Mouse (Mus musculus): ENCODE results near the gene St6galnac3. TPM values are rescaled to one million over a fixed set of nuclear protein-coding genes. Genes with fewer than 3 reads are reported as not detected.

St6galnac3 gene
- total and polyA plus RNA-seq, 3 experiments = 0.08 to 1.1 (median 0.38) TPM

- Histone ChIP-seq H3K4me1 (ENCODE audit: control insufficient read depth in 1 of 2, insufficient read depth in 2 of 2) (peaks cover 8 to 21% of the 10 kb centered on the region in 2 experiments; a peak in 3 of 4 replicates), H3K27ac (ENCODE audit: insufficient read depth, low read depth) (no peak overlapping the region), H3K9ac (ENCODE audit: insufficient read depth, low read depth) (no peak overlapping the region), H3K9me3 (replicated peaks; ENCODE audit: low read length) (peaks cover 59% of the 10 kb centered on the region), H3K36me3 (replicated peaks in 1 of 2; ENCODE audit: control insufficient read depth in 1 of 2, insufficient read depth in 1 of 2, low read length in 1 of 2) (peaks cover 24 to 43% of the 10 kb centered on the region in 2 experiments), H3K4me3 (replicated peaks in 1 of 3; ENCODE audit: low read depth in 2 of 3, low read length in 2 of 3, poor library complexity in 1 of 3) (no peak overlapping the region), H3K27me3 (replicated peaks) (no peaks in the 10 kb centered on the region), H3K79me2 (replicated peaks; ENCODE audit: control insufficient read depth, extremely low read depth, insufficient read depth, poor library complexity, severe bottlenecking) (peaks cover 15% of the 10 kb centered on the region), H3K4me2 (ENCODE audit: insufficient read depth, low read depth, poor library complexity, severe bottlenecking) (no peak overlapping the region)
- dilution Hi-C loops (cut with MboI; ENCODE audit: extremely low pct_ligation_motif_present, extremely low pct_unique_long_range_greater_than_20kb, low sequenced_read_pairs) (no loop called here), in situ Hi-C loops (cut with MboI; ENCODE audit: low pct_ligation_motif_present, low pct_unique_long_range_greater_than_20kb, low sequenced_read_pairs) (no loop called here)
- TF ChIP-seq MAFK (IDR thresholded peaks at IDR 0.05; ENCODE audit: insufficient replicate concordance, low read length) = no peak
- TF ChIP-seq TBP (conservative IDR thresholded peaks at IDR 0.05; ENCODE audit: low read depth, low read length) = no peak
- no peak for TF ChIP-seq MAX (IDR thresholded peaks at IDR 0.05; ENCODE audit: low read length)
- no peak for TF ChIP-seq GABPA (IDR thresholded peaks at IDR 0.05; ENCODE audit: insufficient replicate concordance, low read depth, low read length)
- no peak for TF ChIP-seq CHD1 (IDR thresholded peaks at IDR 0.05; ENCODE audit: low read depth, low read length)
- TF ChIP-seq BHLHE40 (IDR thresholded peaks at IDR 0.05; ENCODE audit: low read depth, low read length) = no peak
- TF ChIP-seq NELFE (IDR thresholded peaks at IDR 0.05; ENCODE audit: low read depth, low read length) = no peak
- no peak for TF ChIP-seq IRF4 (IDR thresholded peaks at IDR 0.05; ENCODE audit: low read depth, low read length)
- TF ChIP-seq ETS1 (conservative IDR thresholded peaks at IDR 0.05; ENCODE audit: low read depth, low read length) = no peak
- no peak for TF ChIP-seq EP300 (IDR thresholded peaks at IDR 0.05; ENCODE audit: low read length)
- TF ChIP-seq JUN (IDR thresholded peaks at IDR 0.05; ENCODE audit: insufficient read depth, low read depth, low read length) = no peak
- no peak for TF ChIP-seq HCFC1 (IDR thresholded peaks at IDR 0.05; ENCODE audit: low read depth, low read length)
- TF ChIP-seq SIN3A (IDR thresholded peaks at IDR 0.05; ENCODE audit: low read length) = no peak
- TF ChIP-seq CTCF (conservative IDR thresholded peaks at IDR 0.05 in 1 of 2, IDR thresholded peaks at IDR 0.05 in 1 of 2; ENCODE audit: low read depth in 2 of 2, low read length in 2 of 2) = no peak
- DNase-seq (ENCODE audit: extremely low read depth) = no peak
These were observed 266.4 kb downstream of the St6galnac3 start for GRCm38 (mm10) chr3:153458593-153458992.

DNA sequence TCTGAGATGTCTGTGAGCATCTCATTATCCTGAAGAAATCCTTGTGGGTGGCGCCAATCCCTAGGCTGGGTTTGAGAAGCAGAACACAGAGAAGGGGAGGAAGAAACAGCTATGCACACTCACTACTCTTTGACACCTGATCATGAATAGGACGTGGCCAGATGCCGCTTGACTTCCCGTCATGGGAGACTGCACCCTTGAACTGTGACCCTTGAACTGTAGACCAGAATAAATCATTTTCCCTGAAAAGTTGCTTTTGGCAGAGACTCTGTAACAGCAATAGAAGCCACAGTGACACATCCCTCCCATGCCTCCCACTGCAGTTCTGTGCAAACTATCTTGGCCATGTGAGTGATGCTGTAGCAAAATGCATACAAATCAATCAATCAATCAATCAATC lies 267.3 kb downstream of the St6galnac3 start:
- TF ChIP-seq HCFC1 (IDR thresholded peaks at IDR 0.05; ENCODE audit: low read depth, low read length) (no peak), CHD2 (IDR thresholded peaks at IDR 0.05; ENCODE audit: low read length) (no peak), MAX (IDR thresholded peaks at IDR 0.05; ENCODE audit: low read length) (0 out of 2 replicates have a peak, but pooled peaks have one; percentile 23)
- in situ Hi-C loops (cut with MboI; ENCODE audit: low pct_ligation_motif_present, low pct_unique_long_range_greater_than_20kb, low sequenced_read_pairs) = no loop called here
- H3K4me2 ChIP-seq (ENCODE audit: insufficient read depth, low read depth, poor library complexity, severe bottlenecking) = no peak overlapping the region
- H3K79me2 ChIP-seq (replicated peaks; ENCODE audit: control insufficient read depth, extremely low read depth, insufficient read depth, poor library complexity, severe bottlenecking) = peaks cover 19% of the 10 kb centered on the region
- no peaks in the 10 kb centered on the region for H3K27me3 ChIP-seq (replicated peaks)
- H3K9ac ChIP-seq (ENCODE audit: insufficient read depth, low read depth) = no peak overlapping the region
- H3K36me3 ChIP-seq (replicated peaks in 1 of 2; ENCODE audit: control insufficient read depth in 1 of 2, insufficient read depth in 1 of 2, low read length in 1 of 2) = peaks cover 24 to 43% of the 10 kb centered on the region in 2 experiments
- H3K27ac ChIP-seq (ENCODE audit: insufficient read depth, low read depth) = no peak overlapping the region
- peaks cover 59% of the 10 kb centered on the region for H3K9me3 ChIP-seq (replicated peaks; ENCODE audit: low read length)
- dilution Hi-C loops (cut with MboI; ENCODE audit: extremely low pct_ligation_motif_present, extremely low pct_unique_long_range_greater_than_20kb, low sequenced_read_pairs) = no loop called here
- H3K4me3 ChIP-seq (replicated peaks in 1 of 3; ENCODE audit: low read depth in 2 of 3, low read length in 2 of 3, poor library complexity in 1 of 3) = no peak overlapping the region
- peaks cover 8 to 25% of the 10 kb centered on the region in 2 experiments; a peak in 3 of 4 replicates for H3K4me1 ChIP-seq (ENCODE audit: control insufficient read depth in 1 of 2, insufficient read depth in 2 of 2)
- no peak for DNase-seq (ENCODE audit: extremely low read depth)

Data from CH12.LX (cell line).